Comparison of ENCODE assay signal across 8 mouse cellular contexts in genomic region chr17:31385671-31386665, GRCm38 (mm10). TPM values are rescaled to one million over a fixed set of nuclear protein-coding genes. Genes with fewer than 3 reads are reported as not detected.
DNase-seq lines count a peak whose midpoint lies in the region; ATAC-seq and TF ChIP-seq lines count a peak whose summit lies in the region.

Gene Pde9a (plus strand): TSS chr17:31386210.

- H3K27ac ChIP-seq in forebrain, embryonic 16.5 days (ENCODE audit: low read length): peak within 1 kb of the TSS; percentile 69
- H3K27ac ChIP-seq in liver, embryonic 15.5 days (replicated peaks): no peak within 1 kb of the TSS
- H3K27ac ChIP-seq in neural tube, embryonic 15.5 days (replicated peaks): peak within 1 kb of the TSS; percentile 67

- WGBS in forebrain, embryonic 16.5 days: under 1% methylated on average over 46 of the region's 56 CpGs
- WGBS in liver, embryonic 15.5 days (ENCODE audit: insufficient replicate concordance): 1% methylated on average over 48 of the region's 56 CpGs
- under 1% methylated on average over 37 of the region's 56 CpGs for WGBS in neural tube, embryonic 15.5 days

- H3K4me3 ChIP-seq in E14TG2a.4 (replicated peaks; ENCODE audit: low read length): peak within 1 kb of the TSS; percentile 88
- peak within 1 kb of the TSS; percentile 94 for H3K4me3 ChIP-seq in forebrain, embryonic 16.5 days (replicated peaks; ENCODE audit: low read length)
- peak within 1 kb of the TSS; percentile 55 for H3K4me3 ChIP-seq in liver, embryonic 15.5 days (replicated peaks)
- H3K4me3 ChIP-seq in neural tube, embryonic 15.5 days (replicated peaks): peak within 1 kb of the TSS; percentile 65

- peak within 1 kb of the TSS; percentile 74 for H3K4me2 ChIP-seq in forebrain, embryonic 16.5 days (ENCODE audit: low read length)
- H3K4me2 ChIP-seq in liver, embryonic 15.5 days: peak within 1 kb of the TSS; percentile 67
- peak within 1 kb of the TSS; percentile 78 for H3K4me2 ChIP-seq in neural tube, embryonic 15.5 days

- no peak for TF ChIP-seq CTCF in E14TG2a.4 (conservative IDR thresholded peaks at IDR 0.05; ENCODE audit: low read length)

- no peaks in the 10 kb centered on the region for H3K9me3 ChIP-seq in E14TG2a.4 (ENCODE audit: low read length)
- H3K9me3 ChIP-seq in forebrain, embryonic 16.5 days (ENCODE audit: control insufficient read depth, low read length): no peaks in the 10 kb centered on the region
- no peaks in the 10 kb centered on the region for H3K9me3 ChIP-seq in liver, embryonic 15.5 days (replicated peaks)
- no peaks in the 10 kb centered on the region for H3K9me3 ChIP-seq in neural tube, embryonic 15.5 days (replicated peaks)

- peak; percentile 90 for ATAC-seq in forebrain, embryonic 16.5 days
- peak; percentile 38; the same call in 1 of the 2 replicates for ATAC-seq in liver, embryonic 15.5 days (ENCODE audit: insufficient read depth)
- ATAC-seq in neural tube, embryonic 15.5 days (ENCODE audit: low FRiP score): peak; percentile 90

- peaks cover 26% of the 10 kb centered on the region for H3K27me3 ChIP-seq in E14TG2a.4 (ENCODE audit: insufficient read depth, low read length)
- H3K27me3 ChIP-seq in forebrain, embryonic 16.5 days (replicated peaks; ENCODE audit: control insufficient read depth, insufficient read depth, low read length): no peaks in the 10 kb centered on the region
- H3K27me3 ChIP-seq in liver, embryonic 15.5 days: peaks cover 48% of the 10 kb centered on the region
- no peaks in the 10 kb centered on the region for H3K27me3 ChIP-seq in neural tube, embryonic 15.5 days (replicated peaks)

- H3K36me3 ChIP-seq in E14TG2a.4 (ENCODE audit: insufficient read depth, low read length): no peaks in the 10 kb centered on the region; the same call in 1 of the 2 replicates
- no peaks in the 10 kb centered on the region for H3K36me3 ChIP-seq in forebrain, embryonic 16.5 days (ENCODE audit: control insufficient read depth, insufficient read depth)
- no peaks in the 10 kb centered on the region for H3K36me3 ChIP-seq in liver, embryonic 15.5 days (replicated peaks)
- H3K36me3 ChIP-seq in neural tube, embryonic 15.5 days: no peaks in the 10 kb centered on the region

- intact Hi-C loops in heart, postnatal 14 days (cut with DNase I): loop anchor here (5.0 kb wide), 1 partner anchor 46 kb away; no protein-coding TSS in a partner anchor

- peak; percentile 72 for DNase-seq in cerebellum, adult 11-12 months
- peak; percentile 70 to 78 for DNase-seq in heart, postnatal 14 days
- DNase-seq in kidney, postnatal 4 days: peak; percentile 85 to 91
- peak; percentile 16 to 54 for DNase-seq in thymus, postnatal 10 days (ENCODE audit: low spot score in 2 of 2)

- peaks cover 51% of the 10 kb centered on the region for H3K4me1 ChIP-seq in E14TG2a.4 (replicated peaks; ENCODE audit: low read depth, low read length)
- peaks cover 43% of the 10 kb centered on the region for H3K4me1 ChIP-seq in forebrain, embryonic 16.5 days (replicated peaks; ENCODE audit: control insufficient read depth, insufficient read depth, low read length)
- no peaks in the 10 kb centered on the region for H3K4me1 ChIP-seq in liver, embryonic 15.5 days (replicated peaks)
- peaks cover 51% of the 10 kb centered on the region for H3K4me1 ChIP-seq in neural tube, embryonic 15.5 days

- peak within 1 kb of the TSS; percentile 87 for H3K9ac ChIP-seq in forebrain, embryonic 16.5 days (replicated peaks; ENCODE audit: low read depth, low read length)
- H3K9ac ChIP-seq in liver, embryonic 15.5 days: peak within 1 kb of the TSS; percentile 25; the same call in 1 of the 2 replicates
- peak within 1 kb of the TSS; percentile 66 for H3K9ac ChIP-seq in neural tube, embryonic 15.5 days (replicated peaks)

RNA-seq across cellular contexts. Expression of gene Pde9a, which starts in this region (rescaled TPM):
- polyA plus RNA-seq in forebrain, embryonic 16.5 days (2015; fragmentation: Nextera tagmentation; extraction: Ambion mirVana): 55.6 and 62.2 TPM in 2 replicates
- 10 to 100 TPM in 1 of 2 experiments, 1 to 10 TPM in 1; 7.2 to 11.9 TPM for total RNA-seq in heart, postnatal 14 days (2021)
- 3.2 TPM in 2 replicates for polyA plus RNA-seq in liver, embryonic 15.5 days (2015; fragmentation: Nextera tagmentation; extraction: Ambion mirVana)
- 24.9 and 25.8 TPM in 2 replicates for polyA plus RNA-seq in neural tube, embryonic 15.5 days (2015; fragmentation: Nextera tagmentation; extraction: Ambion mirVana)

Comparison
In these comparisons a context has a peak if more than half of its experiments do, and no peak if none do; other contexts are left out.
1. DNase-seq: peak in every context shown above with its lines; median percentile 88 in kidney, postnatal 4 days; 74 in heart, postnatal 14 days; 72 in cerebellum, adult 11-12 months; 35 in thymus, postnatal 10 days.
2. ATAC-seq: peak in every context shown above with its lines; median percentile 90 in forebrain, embryonic 16.5 days; 90 in neural tube, embryonic 15.5 days; 38 in liver, embryonic 15.5 days.
3. H3K9ac ChIP-seq: peak in every context shown above with its lines; median percentile 87 in forebrain, embryonic 16.5 days; 66 in neural tube, embryonic 15.5 days; 25 in liver, embryonic 15.5 days.